Mouse (Mus musculus) CH12.LX (cell line): ENCODE measurements at regions not wholly inside any gene's neighbourhood (a gene's known extent, or its start where the extent isn't known, plus 50 kb on each side); places are given as distances from the start of the nearest gene placed in this dataset.
A peak's percentile ranks its signal among the peaks of the same experiment; 100 is the strongest.

Experiments
- DNase-seq: peaks from one replicate; pipeline ENCODE4 v3.0.0-alpha.2; 2013; ENCODE audit errors: extremely low read depth
- H3K27ac ChIP-seq: 2 replicates; pipeline ENCODE4 v1.5.1; 2012; ENCODE audit warnings: low read depth, mild to moderate bottlenecking, control low read depth, moderate library complexity; ENCODE audit not compliant: insufficient read depth
- H3K27me3 ChIP-seq: replicated peaks from 2 replicates; pipeline ENCODE3; 2012; ENCODE audit warnings: inconsistent platforms
- H3K36me3 ChIP-seq, 2 experiments: replicated peaks in 1 of 2; 2 replicates each; pipeline versions ENCODE3 to v1.6.1; 2012; ENCODE audit warnings: inconsistent platforms in 1 of 2, low read length in 1 of 2, mild to moderate bottlenecking in 1 of 2, mixed read lengths in 1 of 2, moderate library complexity in 1 of 2; ENCODE audit not compliant: control insufficient read depth in 1 of 2, insufficient read depth in 1 of 2
- H3K4me1 ChIP-seq, 2 experiments: 2 replicates each; pipeline ENCODE4 v1.6.1; 2012; ENCODE audit warnings: inconsistent platforms in 1 of 2, moderate library complexity in 1 of 2; ENCODE audit not compliant: insufficient read depth in 2 of 2, control insufficient read depth in 1 of 2
- H3K4me2 ChIP-seq: 2 replicates; pipeline ENCODE4 v1.6.1; 2012; ENCODE audit warnings: low read depth, mild to moderate bottlenecking, control low read depth; ENCODE audit not compliant: poor library complexity, insufficient read depth, severe bottlenecking
- H3K4me3 ChIP-seq, 3 experiments: fragments of 150-350 bp in 1 of 3; sonication (generic) in 1 of 3; replicated peaks in 1 of 3; 2 replicates each; pipeline versions ENCODE3 to v1.5.1; 2011 to 2012; ENCODE audit warnings: low read depth in 2 of 3, low read length in 2 of 3, mild to moderate bottlenecking in 2 of 3, moderate library complexity in 2 of 3, control low read depth in 1 of 3, improper control_type of control experiment in 1 of 3, inconsistent platforms in 1 of 3, mixed read lengths in 1 of 3; ENCODE audit not compliant: poor library complexity in 1 of 3
- H3K79me2 ChIP-seq: replicated peaks from 2 replicates; pipeline ENCODE4 v1.6.1; 2012; ENCODE audit warnings: mild to moderate bottlenecking, moderate library complexity; ENCODE audit not compliant: control insufficient read depth, poor library complexity, insufficient read depth, severe bottlenecking; ENCODE audit errors: extremely low read depth
- H3K9ac ChIP-seq: 2 replicates; pipeline ENCODE4 v1.6.1; 2012; ENCODE audit warnings: low read depth, mild to moderate bottlenecking, control low read depth, moderate library complexity; ENCODE audit not compliant: insufficient read depth
- H3K9me3 ChIP-seq: replicated peaks from 2 replicates; pipeline ENCODE3; 2012; ENCODE audit warnings: low read length, inconsistent platforms, mixed read lengths
- CHD2 ChIP-seq: IDR thresholded peaks from 2 replicates; pipeline ENCODE4 v1.6.1; 2011; ENCODE audit warnings: low read length, improper control_type of control experiment
- CTCF ChIP-seq, 2 experiments: IDR thresholded peaks in 1 of 2; conservative IDR thresholded peaks in 1 of 2; 2 replicates each; pipeline ENCODE4 v1.5.1; 2011 to 2012; ENCODE audit warnings: low read depth in 2 of 2, low read length in 2 of 2, improper control_type of control experiment in 1 of 2, inconsistent platforms in 1 of 2, mild to moderate bottlenecking in 1 of 2, moderate library complexity in 1 of 2
- ELF1 ChIP-seq: IDR thresholded peaks from 2 replicates; pipeline ENCODE4 v1.6.1; 2014; ENCODE audit warnings: low read depth, mild to moderate bottlenecking, inconsistent platforms, low read length, improper control_type of control experiment
- EP300 ChIP-seq: IDR thresholded peaks from 2 replicates; pipeline ENCODE4 v1.6.1; 2011; ENCODE audit warnings: low read length, improper control_type of control experiment
- ETS1 ChIP-seq: conservative IDR thresholded peaks from 2 replicates; pipeline ENCODE4 v1.6.1; 2012; ENCODE audit warnings: low read depth, mild to moderate bottlenecking, inconsistent platforms, low read length, improper control_type of control experiment, moderate library complexity
- GABPA ChIP-seq: IDR thresholded peaks from 2 replicates; pipeline ENCODE4 v1.6.1; 2012; ENCODE audit warnings: low read depth, low read length, improper control_type of control experiment, inconsistent platforms; ENCODE audit not compliant: insufficient replicate concordance
- JUND ChIP-seq: conservative IDR thresholded peaks from 2 replicates; pipeline ENCODE4 v1.6.1; 2011; ENCODE audit warnings: low read depth, low read length, improper control_type of control experiment
- KAT2A ChIP-seq: IDR thresholded peaks from 2 replicates; pipeline ENCODE4 v1.6.1; 2012; ENCODE audit warnings: low read length, improper control_type of control experiment, inconsistent platforms; ENCODE audit not compliant: insufficient replicate concordance
- MAFK ChIP-seq: IDR thresholded peaks from 2 replicates; pipeline ENCODE4 v1.6.1; 2011; ENCODE audit warnings: low read length, improper control_type of control experiment; ENCODE audit not compliant: insufficient replicate concordance
- MAZ ChIP-seq: IDR thresholded peaks from 2 replicates; pipeline ENCODE4 v1.6.1; 2012; ENCODE audit warnings: low read depth, mild to moderate bottlenecking, inconsistent platforms, low read length, improper control_type of control experiment, moderate library complexity
- MXI1 ChIP-seq: IDR thresholded peaks from 2 replicates; pipeline ENCODE4 v1.6.1; 2011; ENCODE audit warnings: mild to moderate bottlenecking, low read depth, low read length, improper control_type of control experiment
- MYC ChIP-seq: IDR thresholded peaks from 2 replicates; pipeline ENCODE4 v1.6.1; 2011; ENCODE audit warnings: low read depth, mild to moderate bottlenecking, improper control_type of control experiment, low read length
- PAX5 ChIP-seq: IDR thresholded peaks from 2 replicates; pipeline ENCODE4 v1.6.1; 2012; ENCODE audit warnings: low read length, inconsistent platforms, mixed read lengths
- RAD21 ChIP-seq: IDR thresholded peaks from 2 replicates; pipeline ENCODE4 v1.6.1; 2011; ENCODE audit warnings: low read depth, mild to moderate bottlenecking, low read length, improper control_type of control experiment, moderate library complexity
- RCOR1 ChIP-seq: conservative IDR thresholded peaks from 2 replicates; pipeline ENCODE4 v1.6.1; 2012; ENCODE audit warnings: low read depth, mild to moderate bottlenecking, inconsistent platforms, low read length, improper control_type of control experiment
- SMC3 ChIP-seq: IDR thresholded peaks from 2 replicates; pipeline ENCODE4 v1.6.1; 2011; ENCODE audit warnings: low read depth, low read length, improper control_type of control experiment
- UBTF ChIP-seq: IDR thresholded peaks from 2 replicates; pipeline ENCODE4 v1.6.1; 2012; ENCODE audit warnings: low read depth, mild to moderate bottlenecking, inconsistent platforms, low read length, improper control_type of control experiment, moderate library complexity
- USF1 ChIP-seq: IDR thresholded peaks from 2 replicates; pipeline ENCODE4 v1.6.1; 2014; ENCODE audit warnings: low read depth, mild to moderate bottlenecking, inconsistent platforms, low read length, improper control_type of control experiment
- USF2 ChIP-seq: conservative IDR thresholded peaks from 2 replicates; pipeline ENCODE4 v1.6.1; 2011; ENCODE audit warnings: low read depth, low read length, improper control_type of control experiment
- ZNF384 ChIP-seq: IDR thresholded peaks from 2 replicates; pipeline ENCODE4 v1.6.1; 2012; ENCODE audit warnings: low read depth, low read length, improper control_type of control experiment, inconsistent platforms
- dilution Hi-C: fragments of 300-500 bp; cut with MboI; formaldehyde crosslinking; loops from 2 replicates; pipeline ENCODE4 v1.14.3; 2020; ENCODE audit warnings: low sequenced_read_pairs; ENCODE audit not compliant: extremely low pct_unique_long_range_greater_than_20kb, extremely low pct_ligation_motif_present
- in situ Hi-C: fragments of 300-500 bp; cut with MboI; formaldehyde crosslinking; loops from 3 replicates; pipeline ENCODE4 v1.14.3; 2019; ENCODE audit warnings: low sequenced_read_pairs, low pct_ligation_motif_present, low pct_unique_long_range_greater_than_20kb, mixed read lengths

DNA sequence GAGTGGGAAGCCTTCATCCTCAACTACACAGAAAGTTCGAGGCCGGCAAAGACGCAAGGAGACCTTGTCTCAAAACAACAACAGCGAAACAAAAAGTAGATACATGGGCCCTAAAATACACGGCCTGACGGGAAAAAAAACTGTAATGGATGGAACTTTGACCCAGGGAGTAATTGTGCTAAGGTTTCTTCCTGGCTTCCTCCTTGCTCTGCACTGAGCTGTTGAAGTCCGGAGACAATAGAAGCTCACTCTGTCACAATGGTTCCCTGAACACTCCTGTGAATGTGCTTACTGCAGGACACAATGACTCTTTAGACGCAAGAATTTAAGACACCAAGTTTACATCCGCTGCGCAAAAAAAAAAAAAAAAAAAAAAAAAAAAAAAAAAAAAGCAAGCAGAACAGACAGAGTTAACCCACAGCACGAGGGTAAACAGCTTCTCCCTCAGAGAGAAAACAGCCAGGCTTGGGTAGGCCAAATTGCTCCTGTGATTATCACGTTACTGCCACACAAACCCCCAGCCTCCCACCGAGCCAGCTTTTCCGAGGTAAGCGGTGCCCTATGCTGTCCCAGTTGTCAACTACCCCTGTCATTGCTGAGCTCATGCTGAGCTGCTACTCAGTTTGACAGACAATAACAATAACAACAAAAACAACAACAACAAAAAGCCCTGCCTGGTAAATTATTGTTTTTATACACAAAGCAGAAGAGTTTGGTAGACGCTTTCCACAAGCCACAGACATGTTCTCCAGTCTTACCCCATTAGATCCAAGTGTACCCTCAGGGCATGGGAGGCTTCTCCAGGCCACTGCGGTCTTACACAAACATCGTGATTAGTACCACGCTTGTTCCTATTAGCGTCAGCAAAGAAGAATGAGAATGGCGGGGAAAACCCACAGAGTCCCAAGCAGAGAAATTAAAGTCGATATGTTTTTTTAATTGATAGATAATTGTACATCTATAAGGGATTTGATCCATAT lies 77.7 kb upstream of the Jarid2 start:
- Histone ChIP-seq H3K36me3 (no peaks in the 10 kb centered on the region), H3K27ac (no peak overlapping the region), H3K4me2 (no peak overlapping the region), H3K79me2 (no peaks in the 10 kb centered on the region), H3K9me3 (no peaks in the 10 kb centered on the region), H3K4me1 (peaks cover 0 to 6% of the 10 kb centered on the region in 2 experiments; a peak in 1 of 4 replicates), H3K27me3 (no peaks in the 10 kb centered on the region), H3K4me3 (no peak overlapping the region), H3K9ac (no peak overlapping the region)
- in situ Hi-C loops = no loop called here
- dilution Hi-C loops = no loop called here
- TF ChIP-seq PAX5 (no peak), CTCF (conservative IDR thresholded peaks at IDR 0.05 in 1 of 2, IDR thresholded peaks at IDR 0.05 in 1 of 2; ENCODE audit: low read depth in 2 of 2, low read length in 2 of 2) (no peak), RAD21 (no peak)
- DNase-seq = no peak

GRCm38 (mm10) chr13:44657905-44658414 lies 71.3 kb upstream of the Jarid2 start:
- peaks cover 0 to 4% of the 10 kb centered on the region in 2 experiments; a peak in 2 of 4 replicates for H3K4me1 ChIP-seq

DNA sequence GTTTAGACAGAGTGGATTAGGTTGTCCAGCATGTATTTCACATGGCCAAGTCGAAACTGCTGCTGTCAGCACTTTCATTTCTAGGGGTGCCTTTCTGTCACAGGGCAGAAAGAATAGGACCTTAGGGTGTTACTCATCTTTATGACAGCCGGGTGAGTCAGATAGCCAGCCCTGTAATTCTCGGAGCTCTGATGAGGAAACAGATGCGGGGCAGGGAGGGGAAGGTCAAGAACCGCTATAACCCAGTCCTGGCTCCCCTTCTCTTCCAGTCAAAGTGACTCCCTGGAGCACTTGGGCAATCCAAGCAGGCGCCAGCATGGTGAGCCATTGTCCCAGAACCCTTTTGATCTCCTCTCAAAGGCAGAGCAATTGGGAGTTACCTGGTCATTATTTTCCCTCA lies 69.4 kb upstream of the Jarid2 start:
- in situ Hi-C loops = no loop called here
- Histone ChIP-seq H3K27me3 (no peaks in the 10 kb centered on the region), H3K27ac (no peak overlapping the region), H3K4me3 (no peak overlapping the region), H3K4me1 (peaks cover 0 to 4% of the 10 kb centered on the region in 2 experiments; a peak in 2 of 4 replicates), H3K9me3 (no peaks in the 10 kb centered on the region), H3K79me2 (no peaks in the 10 kb centered on the region), H3K4me2 (no peak overlapping the region), H3K36me3 (no peaks in the 10 kb centered on the region), H3K9ac (no peak overlapping the region)
- DNase-seq = no peak
- dilution Hi-C loops = no loop called here
- no peak for TF ChIP-seq GABPA
- no peak for TF ChIP-seq UBTF
- peak; percentile 89 for TF ChIP-seq MAFK
- TF ChIP-seq MXI1 = no peak
- no peak for TF ChIP-seq MAZ
- no peak for TF ChIP-seq MYC
- no peak for TF ChIP-seq EP300
- no peak for TF ChIP-seq JUND

More at GRCm38 (mm10) chr13:44657905-44658414, 71.3 kb upstream of the Jarid2 start:
- no peak for DNase-seq
- no peaks in the 10 kb centered on the region for H3K27me3 ChIP-seq
- dilution Hi-C loops (no loop called here), in situ Hi-C loops (no loop called here)
- H3K4me3 ChIP-seq = no peak overlapping the region
- H3K9ac ChIP-seq = no peak overlapping the region
- no peaks in the 10 kb centered on the region for H3K36me3 ChIP-seq
- no peak for TF ChIP-seq ELF1
- no peak for TF ChIP-seq CTCF (conservative IDR thresholded peaks at IDR 0.05 in 1 of 2, IDR thresholded peaks at IDR 0.05 in 1 of 2; ENCODE audit: low read depth in 2 of 2, low read length in 2 of 2)
- no peak for TF ChIP-seq GABPA
- no peak for TF ChIP-seq ETS1
- no peak for TF ChIP-seq SMC3
- no peak for TF ChIP-seq USF2
- TF ChIP-seq KAT2A = no peak
- no peak for TF ChIP-seq RCOR1
- no peak for TF ChIP-seq CHD2
- TF ChIP-seq ZNF384 = no peak
- no peak for TF ChIP-seq MXI1
- TF ChIP-seq USF1 = no peak
- TF ChIP-seq, all 38 proteins: peak for 0
- no peaks in the 10 kb centered on the region for H3K79me2 ChIP-seq
- H3K4me2 ChIP-seq = no peak overlapping the region
- H3K27ac ChIP-seq = no peak overlapping the region
- no peaks in the 10 kb centered on the region for H3K9me3 ChIP-seq
